Mouse (Mus musculus) embryonic fibroblast, embryonic 13.5 days (primary cell): Measurements from ENCODE around the gene Atp6v1g2.

Experiments
- CTCF ChIP-seq: IDR thresholded peaks from 2 replicates; pipeline ENCODE4 v1.5.1; 2011; ENCODE audit warnings: mild to moderate bottlenecking, control low read depth, low read length, moderate library complexity, borderline replicate concordance; ENCODE audit not compliant: insufficient read depth
- POLR2A ChIP-seq: IDR thresholded peaks from 2 replicates; pipeline ENCODE4 v1.6.1; 2011; ENCODE audit warnings: low read depth, mild to moderate bottlenecking, control low read depth, low read length, moderate library complexity

GRCm38 (mm10) chr17:35189186-35189585, 44.3 kb upstream of the Atp6v1g2 start:
- no peak for TF ChIP-seq CTCF
- no peak for TF ChIP-seq POLR2A
